Mouse (Mus musculus): ENCODE results near the gene Carmil1. TPM values are rescaled to one million over a fixed set of nuclear protein-coding genes. Genes with fewer than 3 reads are reported as not detected.

Gene Carmil1
- total and polyA plus RNA-seq, 3 experiments, result 0.15 to 1.2 TPM; not detected in 1

- Histone ChIP-seq H3K4me3 (ENCODE audit: control insufficient read depth in 1 of 2, insufficient read depth in 1 of 2, low read depth in 2 of 2, low read length in 2 of 2) (no peak overlapping the region), H3K9me3 (replicated peaks; ENCODE audit: insufficient read depth, low read length) (no peaks in the 10 kb centered on the region), H3K79me2 (ENCODE audit: control insufficient read depth, insufficient read depth, low read length, poor library complexity) (no peaks in the 10 kb centered on the region), H3K36me3 (ENCODE audit: control insufficient read depth in 1 of 2, insufficient read depth in 2 of 2, low read length in 2 of 2) (no peaks in the 10 kb centered on the region), H3K4me1 (ENCODE audit: control insufficient read depth in 1 of 2, insufficient read depth in 2 of 2, low read length in 2 of 2) (no peaks in the 10 kb centered on the region), H3K27ac (ENCODE audit: control insufficient read depth, low read depth, low read length) (no peak overlapping the region), H3K9ac (ENCODE audit: control insufficient read depth, low read depth, low read length, poor library complexity, severe bottlenecking) (no peak overlapping the region), H3K27me3 (ENCODE audit: control insufficient read depth in 1 of 2, insufficient read depth in 2 of 2, low read length in 2 of 2) (no peaks in the 10 kb centered on the region; a peak in 1 of 4 replicates)
- TF ChIP-seq NRF1 (IDR thresholded peaks at IDR 0.05; ENCODE audit: insufficient read depth, low read depth, low read length, poor library complexity, severe bottlenecking) (no peak), ETS1 (IDR thresholded peaks at IDR 0.05; ENCODE audit: low read depth, low read length) (no peak)
- peak; percentile 9 for DNase-seq (ENCODE audit: low read depth, low spot score)
These were observed 185.6 kb downstream of the Carmil1 start for GRCm38 (mm10) chr13:24094825-24095547.

- no peak for DNase-seq (ENCODE audit: low read depth, low spot score)
- Histone ChIP-seq H3K4me3 (ENCODE audit: control insufficient read depth in 1 of 2, insufficient read depth in 1 of 2, low read depth in 2 of 2, low read length in 2 of 2) (no peak overlapping the region), H3K27ac (ENCODE audit: control insufficient read depth, low read depth, low read length) (no peak overlapping the region), H3K9ac (ENCODE audit: control insufficient read depth, low read depth, low read length, poor library complexity, severe bottlenecking) (no peak overlapping the region), H3K27me3 (ENCODE audit: control insufficient read depth in 1 of 2, insufficient read depth in 2 of 2, low read length in 2 of 2) (no peaks in the 10 kb centered on the region; a peak in 2 of 4 replicates), H3K4me1 (ENCODE audit: control insufficient read depth in 1 of 2, insufficient read depth in 2 of 2, low read length in 2 of 2) (no peaks in the 10 kb centered on the region), H3K9me3 (replicated peaks; ENCODE audit: insufficient read depth, low read length) (no peaks in the 10 kb centered on the region), H3K36me3 (ENCODE audit: control insufficient read depth in 1 of 2, insufficient read depth in 2 of 2, low read length in 2 of 2) (no peaks in the 10 kb centered on the region), H3K79me2 (ENCODE audit: control insufficient read depth, insufficient read depth, low read length, poor library complexity) (no peaks in the 10 kb centered on the region)
- no peak for TF ChIP-seq USF1 (IDR thresholded peaks at IDR 0.05; ENCODE audit: low read depth, low read length)
- no peak for TF ChIP-seq UBTF (IDR thresholded peaks at IDR 0.05; ENCODE audit: borderline replicate concordance, insufficient read depth, low read depth, low read length)
- no peak for TF ChIP-seq MAFK (IDR thresholded peaks at IDR 0.05; ENCODE audit: borderline replicate concordance, low read depth, low read length)
- no peak for TF ChIP-seq RAD21 (IDR thresholded peaks at IDR 0.05; ENCODE audit: low read depth, low read length)
These were observed 187.5 kb downstream of the Carmil1 start for GRCm38 (mm10) chr13:24093108-24093507.

GRCm38 (mm10) chr13:24092073-24092472 lies 188.5 kb downstream of the Carmil1 start:
- peak; percentile 20 for DNase-seq (ENCODE audit: low read depth, low spot score)
- Histone ChIP-seq H3K27me3 (ENCODE audit: control insufficient read depth in 1 of 2, insufficient read depth in 2 of 2, low read length in 2 of 2) (no peaks in the 10 kb centered on the region; a peak in 3 of 4 replicates), H3K4me3 (ENCODE audit: control insufficient read depth in 1 of 2, insufficient read depth in 1 of 2, low read depth in 2 of 2, low read length in 2 of 2) (no peak overlapping the region), H3K9me3 (replicated peaks; ENCODE audit: insufficient read depth, low read length) (no peaks in the 10 kb centered on the region), H3K27ac (ENCODE audit: control insufficient read depth, low read depth, low read length) (no peak overlapping the region), H3K79me2 (ENCODE audit: control insufficient read depth, insufficient read depth, low read length, poor library complexity) (no peaks in the 10 kb centered on the region), H3K36me3 (ENCODE audit: control insufficient read depth in 1 of 2, insufficient read depth in 2 of 2, low read length in 2 of 2) (no peaks in the 10 kb centered on the region), H3K4me1 (ENCODE audit: control insufficient read depth in 1 of 2, insufficient read depth in 2 of 2, low read length in 2 of 2) (no peaks in the 10 kb centered on the region), H3K9ac (ENCODE audit: control insufficient read depth, low read depth, low read length, poor library complexity, severe bottlenecking) (no peak overlapping the region)
- TF ChIP-seq TAL1 (IDR thresholded peaks at IDR 0.05; ENCODE audit: low read length) (peak; percentile 44; the same call in 1 of the 2 replicates), KAT2A (conservative IDR thresholded peaks at IDR 0.05; ENCODE audit: low read depth, low read length) (no peak)

All from MEL (cell line).